Mouse (Mus musculus): ENCODE measurements at regions not wholly inside any gene's neighbourhood (a gene's known extent, or its start where the extent isn't known, plus 50 kb on each side); places are given as distances from the start of the nearest gene placed in this dataset.
"Not testable (repeated sequence)": the region's sequence is repeated elsewhere in the genome, so short reads cannot be mapped to it uniquely, and the experiment has no call there.

DNA sequence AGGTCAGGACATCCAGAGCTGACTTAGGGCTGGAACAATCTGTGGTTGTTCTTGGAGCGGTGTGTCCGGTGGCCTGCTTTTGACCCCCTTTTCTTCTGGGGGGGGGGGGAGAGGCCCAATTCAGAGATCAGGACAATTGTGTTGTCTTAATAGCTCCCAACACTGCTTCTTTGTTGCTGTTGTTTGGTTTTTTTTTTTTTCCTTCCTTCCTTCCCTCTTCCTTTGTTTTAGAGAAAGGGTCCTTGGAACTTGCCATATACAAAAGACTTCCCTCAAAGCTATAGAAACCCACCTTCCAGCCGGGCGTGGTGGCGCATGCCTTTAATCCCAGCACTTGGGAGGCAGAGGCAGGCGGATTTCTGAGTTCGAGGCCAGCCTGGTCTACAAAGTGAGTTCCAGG lies 49.8 kb upstream of the Jarid2 start:
- TF ChIP-seq GATA1, TAL1 (IDR thresholded peaks at IDR 0.05; ENCODE audit: low read length): not testable (repeated sequence)

Measured in erythroblast, embryonic 14.5 days (primary cell).